Mouse (Mus musculus): ENCODE measurements at regions not wholly inside any gene's neighbourhood (a gene's known extent, or its start where the extent isn't known, plus 50 kb on each side); places are given as distances from the start of the nearest gene placed in this dataset.

- no peaks in the 10 kb centered on the region for H3K36me3 ChIP-seq (ENCODE audit: insufficient read depth)
- ATAC-seq: no peak
- 52% methylated on average over 15 of the region's 15 CpGs for WGBS
- H3K4me2 ChIP-seq (ENCODE audit: low read depth): no peak overlapping the region
- TF ChIP-seq CTCF (IDR thresholded peaks at IDR 0.05; ENCODE audit: low read depth): no peak
- H3K9ac ChIP-seq: no peak overlapping the region
- H3K27me3 ChIP-seq (ENCODE audit: insufficient read depth, low read length): no peaks in the 10 kb centered on the region
- H3K4me3 ChIP-seq (ENCODE audit: low read depth, low read length): no peak overlapping the region
- H3K27ac ChIP-seq (ENCODE audit: low read depth, low read length): no peak overlapping the region
- 0 out of 2 replicates have a peak, but pooled peaks cover 4% of the 10 kb centered on the region for H3K4me1 ChIP-seq (ENCODE audit: insufficient read depth)
- no peak for DNase-seq
- no peaks in the 10 kb centered on the region for H3K9me3 ChIP-seq (ENCODE audit: low read length)
Observed at GRCm38 (mm10) chr8:26568423-26569060, 408.6 kb upstream of the Zfp703 start.

GRCm38 (mm10) chr8:26588841-26589240 lies 388.3 kb upstream of the Zfp703 start:
- ATAC-seq (peak; percentile 79; the same call in 1 of the 2 replicates), DNase-seq (peak; percentile 38)
- Histone ChIP-seq H3K27me3 (ENCODE audit: insufficient read depth, low read length) (no peaks in the 10 kb centered on the region), H3K4me3 (ENCODE audit: low read depth, low read length) (no peak overlapping the region), H3K9ac (no peak overlapping the region), H3K36me3 (ENCODE audit: insufficient read depth) (no peaks in the 10 kb centered on the region), H3K4me1 (ENCODE audit: insufficient read depth) (no peaks in the 10 kb centered on the region), H3K27ac (ENCODE audit: low read depth, low read length) (no peak overlapping the region), H3K4me2 (ENCODE audit: low read depth) (no peak overlapping the region), H3K9me3 (ENCODE audit: low read length) (no peaks in the 10 kb centered on the region)
- WGBS: 52% methylated on average over 1 of the region's 1 CpGs
- no peak for TF ChIP-seq CTCF (IDR thresholded peaks at IDR 0.05; ENCODE audit: low read depth)

GRCm38 (mm10) chr8:26590591-26591212 lies 386.4 kb upstream of the Zfp703 start:
- Histone ChIP-seq H3K9me3 (ENCODE audit: low read length) (no peaks in the 10 kb centered on the region), H3K4me3 (ENCODE audit: low read depth, low read length) (no peak overlapping the region), H3K9ac (no peak overlapping the region), H3K4me2 (ENCODE audit: low read depth) (no peak overlapping the region), H3K36me3 (ENCODE audit: insufficient read depth) (no peaks in the 10 kb centered on the region), H3K27me3 (ENCODE audit: insufficient read depth, low read length) (no peaks in the 10 kb centered on the region), H3K4me1 (ENCODE audit: insufficient read depth) (no peaks in the 10 kb centered on the region), H3K27ac (ENCODE audit: low read depth, low read length) (no peak overlapping the region)
- ATAC-seq: no peak
- TF ChIP-seq CTCF (IDR thresholded peaks at IDR 0.05; ENCODE audit: low read depth): no peak
- DNase-seq: no peak
- 65% methylated on average over 2 of the region's 2 CpGs for WGBS

DNA sequence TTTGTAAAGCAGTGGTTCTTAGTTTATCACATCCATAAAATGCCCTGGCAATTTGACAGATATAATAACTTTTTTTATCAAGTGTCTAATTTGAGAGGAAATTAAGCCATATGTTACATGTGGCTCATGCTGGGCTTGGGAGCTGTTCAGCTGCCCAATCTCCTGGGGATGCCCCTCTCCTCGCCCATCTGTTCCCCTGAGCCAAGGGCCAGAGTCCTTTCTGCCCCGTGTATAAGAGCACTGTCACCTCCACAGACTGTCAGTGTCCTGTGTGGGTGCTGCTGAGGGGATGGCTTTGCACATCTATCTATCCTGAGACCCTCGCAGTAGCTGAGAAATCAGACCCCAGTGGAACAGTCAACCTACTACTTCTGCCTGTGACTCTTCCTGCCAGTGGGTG lies 385.9 kb upstream of the Zfp703 start:
- Histone ChIP-seq H3K9me3 (ENCODE audit: low read length) (no peaks in the 10 kb centered on the region), H3K27me3 (ENCODE audit: insufficient read depth, low read length) (no peaks in the 10 kb centered on the region), H3K9ac (no peak overlapping the region), H3K4me3 (ENCODE audit: low read depth, low read length) (no peak overlapping the region), H3K36me3 (ENCODE audit: insufficient read depth) (no peaks in the 10 kb centered on the region), H3K27ac (ENCODE audit: low read depth, low read length) (no peak overlapping the region), H3K4me1 (ENCODE audit: insufficient read depth) (no peaks in the 10 kb centered on the region), H3K4me2 (ENCODE audit: low read depth) (no peak overlapping the region)
- no peak for TF ChIP-seq CTCF (IDR thresholded peaks at IDR 0.05; ENCODE audit: low read depth)
- DNase-seq (no peak), ATAC-seq (no peak)
- 62% methylated on average over 3 of the region's 3 CpGs for WGBS

DNA sequence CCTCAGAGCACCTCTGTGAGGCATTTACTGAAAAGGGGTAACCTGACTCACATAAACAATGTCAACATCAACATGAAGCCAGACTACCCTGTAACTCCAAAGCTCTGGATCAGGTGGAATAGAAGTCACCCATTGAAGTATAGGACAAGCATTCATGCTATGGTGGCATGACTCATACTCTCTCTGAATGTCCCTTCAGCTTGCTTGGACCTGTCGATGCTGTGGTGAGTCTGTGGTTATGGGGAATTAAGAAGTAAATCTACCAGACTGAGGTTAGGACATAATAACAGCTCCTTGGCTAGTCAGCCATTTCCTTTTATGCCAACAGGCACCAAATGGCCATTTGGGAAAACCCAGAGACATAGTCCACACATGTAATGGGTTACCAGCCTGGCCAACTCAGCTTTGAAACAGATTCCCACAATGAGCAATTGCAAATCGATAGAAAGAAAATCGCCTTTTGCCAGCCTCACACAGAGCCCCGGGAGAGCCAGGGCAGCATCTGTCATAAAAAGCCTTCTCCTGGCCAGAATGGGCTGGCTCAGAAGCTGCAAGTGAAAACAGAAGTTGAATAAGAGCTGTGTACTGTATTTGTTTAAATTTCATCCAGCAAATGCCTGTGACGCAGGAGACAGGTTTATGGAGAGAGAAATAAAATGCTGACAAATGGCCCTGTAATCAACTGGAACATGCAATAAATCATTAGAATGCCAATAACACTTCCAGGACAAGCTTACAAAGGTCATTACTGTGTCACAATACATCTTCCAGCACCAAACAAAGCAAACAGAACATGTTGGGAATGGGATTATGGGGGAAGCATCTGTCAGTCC lies 383.4 kb upstream of the Zfp703 start:
- H3K9ac ChIP-seq: no peak overlapping the region
- ATAC-seq: no peak; the same call in 1 of the 2 replicates
- 0 out of 2 replicates have a peak overlapping the region, but pooled peaks have one; percentile 1 for H3K27ac ChIP-seq (ENCODE audit: low read depth, low read length)
- peak; percentile 39 for DNase-seq
- H3K9me3 ChIP-seq (ENCODE audit: low read length): no peaks in the 10 kb centered on the region
- no peak for TF ChIP-seq CTCF (IDR thresholded peaks at IDR 0.05; ENCODE audit: low read depth)
- 44% methylated on average over 5 of the region's 5 CpGs for WGBS
- no peaks in the 10 kb centered on the region for H3K36me3 ChIP-seq (ENCODE audit: insufficient read depth)
- no peak overlapping the region for H3K4me3 ChIP-seq (ENCODE audit: low read depth, low read length)
- H3K4me2 ChIP-seq (ENCODE audit: low read depth): no peak overlapping the region
- no peaks in the 10 kb centered on the region for H3K27me3 ChIP-seq (ENCODE audit: insufficient read depth, low read length)
- H3K4me1 ChIP-seq (ENCODE audit: insufficient read depth): no peaks in the 10 kb centered on the region

- H3K4me1 ChIP-seq (ENCODE audit: insufficient read depth): no peaks in the 10 kb centered on the region
- no peaks in the 10 kb centered on the region for H3K9me3 ChIP-seq (ENCODE audit: low read length)
- WGBS: 70% methylated on average over 11 of the region's 11 CpGs
- no peak for ATAC-seq
- H3K9ac ChIP-seq: no peak overlapping the region
- TF ChIP-seq CTCF (IDR thresholded peaks at IDR 0.05; ENCODE audit: low read depth): no peak
- no peaks in the 10 kb centered on the region for H3K27me3 ChIP-seq (ENCODE audit: insufficient read depth, low read length)
- no peaks in the 10 kb centered on the region for H3K36me3 ChIP-seq (ENCODE audit: insufficient read depth)
- no peak overlapping the region for H3K4me3 ChIP-seq (ENCODE audit: low read depth, low read length)
- DNase-seq: no peak
- no peak overlapping the region for H3K27ac ChIP-seq (ENCODE audit: low read depth, low read length)
- no peak overlapping the region for H3K4me2 ChIP-seq (ENCODE audit: low read depth)
Observed at GRCm38 (mm10) chr8:26594369-26594920, 382.7 kb upstream of the Zfp703 start.
